Mouse (Mus musculus) adrenal gland, adult 8-10 months (tissue): Measurements from ENCODE around the gene Vti1a. TPM values are rescaled to one million over a fixed set of nuclear protein-coding genes. Genes with fewer than 3 reads are reported as not detected.

ENCODE experiments used
- DNase-seq: peaks from one replicate; pipeline ENCODE4 v3.0.0; 2022
- total RNA-seq, 4 experiments: library from RNA; stranded (reverse); gene quantifications; 2 replicates each; pipeline ENCODE4 v1.2.4; 2022

Gene Vti1a
- total RNA-seq, 4 experiments from 2014 or later: 38.6 to 56.3 (median 41.6) TPM

- no peak for DNase-seq
Measured at GRCm38 (mm10) chr19:55526717-55527235, 210.7 kb downstream of the Vti1a start.

DNA sequence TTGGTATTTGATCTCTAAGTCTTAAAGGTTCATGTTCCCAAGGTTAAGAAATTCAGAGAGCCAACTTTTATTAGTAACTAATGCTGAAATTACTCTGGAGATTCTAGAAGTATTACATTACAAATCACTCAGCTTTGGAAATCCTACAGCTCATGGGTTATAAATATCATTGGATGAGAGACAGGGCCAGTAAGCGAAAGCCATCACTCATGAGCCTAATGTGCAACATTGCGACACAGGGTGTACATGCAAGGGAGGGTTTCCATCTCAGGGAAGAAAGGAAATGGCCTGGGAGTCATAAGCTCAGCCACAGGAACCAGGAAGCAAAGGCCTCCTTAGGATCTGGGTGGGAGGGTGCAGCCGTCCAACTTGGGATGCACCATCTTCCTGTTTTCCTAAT is 213.9 kb downstream of the Vti1a start:
- no peak for DNase-seq

DNA sequence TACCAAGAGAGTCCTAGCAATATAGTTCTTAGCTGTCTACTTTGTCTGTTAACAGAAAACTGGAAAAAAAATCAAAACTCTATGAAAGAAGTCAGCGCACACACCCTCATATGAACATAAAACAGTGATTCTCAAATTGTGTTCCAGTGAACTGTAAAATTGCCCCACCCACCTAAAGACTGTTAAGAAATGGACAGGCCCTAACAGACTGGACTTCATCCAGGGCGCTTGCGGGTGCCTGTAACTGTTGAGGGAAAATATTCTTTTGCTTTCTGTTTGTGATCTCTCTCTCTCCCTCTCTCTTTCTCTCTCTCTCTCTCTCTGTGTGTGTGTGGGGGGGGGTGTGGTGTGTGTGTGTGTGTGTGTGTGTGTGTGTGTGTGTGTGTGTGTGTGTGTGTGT is 216.6 kb downstream of the Vti1a start:
- no peak for DNase-seq

DNA sequence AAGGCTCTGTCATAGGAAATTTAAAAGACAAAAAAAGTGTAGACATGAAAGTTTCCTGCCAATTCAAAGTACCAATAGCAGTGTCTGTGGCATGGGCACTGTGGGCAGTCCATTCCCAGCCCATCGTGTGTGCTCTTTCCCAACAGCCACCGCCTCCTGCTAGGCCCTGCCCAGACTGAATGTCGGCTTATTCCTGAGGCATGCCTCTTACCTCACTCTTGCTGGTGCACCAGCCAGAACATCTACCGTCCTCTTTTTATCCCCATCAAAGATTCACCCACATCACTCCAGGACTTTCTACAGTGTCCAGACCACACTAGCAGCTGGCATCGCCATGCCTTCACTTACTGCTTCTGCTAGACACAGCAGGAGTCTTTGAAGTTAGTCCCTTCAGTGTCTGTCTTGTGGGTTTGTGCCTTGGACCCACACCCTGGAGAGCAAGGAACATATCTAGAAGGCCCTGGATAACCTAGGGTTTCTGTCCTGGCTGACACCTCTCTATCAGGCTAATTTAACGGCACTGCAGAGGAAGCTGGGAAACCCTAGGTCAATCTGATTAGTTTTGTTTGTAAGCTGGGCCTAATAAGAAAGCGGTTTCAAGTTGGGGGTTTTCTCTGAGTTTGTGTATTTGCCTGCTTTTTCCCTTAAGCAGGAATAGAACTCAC is 220.3 kb downstream of the Vti1a start:
- DNase-seq: no peak

GRCm38 (mm10) chr19:55537691-55538090 is 221.6 kb downstream of the Vti1a start:
- no peak for DNase-seq

DNA sequence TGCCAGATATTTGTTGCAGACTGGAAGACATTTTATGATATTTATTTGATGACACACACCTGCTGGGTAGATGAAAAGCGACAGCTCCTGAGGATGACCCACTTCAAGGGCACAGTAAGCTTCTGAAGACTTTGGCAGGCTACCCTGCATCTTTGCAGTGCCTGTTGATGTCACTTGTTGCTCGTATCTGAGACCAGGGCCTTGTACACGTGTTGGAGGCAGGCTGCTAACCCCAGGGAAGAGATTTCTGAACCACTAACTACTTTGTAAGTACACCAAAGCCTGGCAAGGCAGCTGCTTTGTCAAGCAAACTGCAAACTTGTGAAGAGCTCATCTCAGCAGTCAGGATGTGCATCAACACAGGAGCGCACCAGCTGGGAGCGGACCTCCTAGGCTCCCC is 225.5 kb downstream of the Vti1a start:
- DNase-seq: no peak

- peak; percentile 21 for DNase-seq
Measured at GRCm38 (mm10) chr19:55542461-55542860, 226.4 kb downstream of the Vti1a start.

- DNase-seq: no peak
Measured at GRCm38 (mm10) chr19:55543188-55543587, 227.1 kb downstream of the Vti1a start.

- no peak for DNase-seq
Measured at GRCm38 (mm10) chr19:55544498-55544897, 228.4 kb downstream of the Vti1a start.

- DNase-seq: peak; percentile 56
Measured at GRCm38 (mm10) chr19:55545529-55545928, 229.4 kb downstream of the Vti1a start.

DNA sequence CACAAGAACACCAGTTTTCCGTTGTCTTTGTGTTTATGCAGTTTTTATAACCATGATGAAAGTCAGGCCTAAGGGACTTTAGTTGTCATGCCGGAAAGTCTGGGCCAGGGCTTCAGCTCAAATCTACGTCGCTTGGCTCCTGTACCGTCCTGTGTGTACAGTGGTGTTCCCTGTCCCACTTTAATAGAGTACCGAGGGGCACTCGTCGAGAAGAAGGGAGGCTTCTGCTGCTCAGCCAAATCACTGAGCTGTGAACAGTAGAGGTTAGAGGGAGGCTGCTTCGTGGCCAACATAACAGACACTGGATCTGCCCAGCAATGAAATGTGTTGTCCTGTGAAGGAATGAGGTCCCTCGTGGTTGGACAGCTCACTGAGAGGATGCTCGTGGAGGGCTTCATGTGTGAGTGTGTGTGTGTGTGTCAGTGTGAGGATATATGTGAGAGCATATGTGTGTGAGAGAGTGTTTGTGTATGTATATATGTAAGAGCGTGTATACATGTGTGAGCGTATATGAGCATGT is 230.0 kb downstream of the Vti1a start:
- no peak for DNase-seq

GRCm38 (mm10) chr19:55548206-55548605 is 232.1 kb downstream of the Vti1a start:
- no peak for DNase-seq

DNA sequence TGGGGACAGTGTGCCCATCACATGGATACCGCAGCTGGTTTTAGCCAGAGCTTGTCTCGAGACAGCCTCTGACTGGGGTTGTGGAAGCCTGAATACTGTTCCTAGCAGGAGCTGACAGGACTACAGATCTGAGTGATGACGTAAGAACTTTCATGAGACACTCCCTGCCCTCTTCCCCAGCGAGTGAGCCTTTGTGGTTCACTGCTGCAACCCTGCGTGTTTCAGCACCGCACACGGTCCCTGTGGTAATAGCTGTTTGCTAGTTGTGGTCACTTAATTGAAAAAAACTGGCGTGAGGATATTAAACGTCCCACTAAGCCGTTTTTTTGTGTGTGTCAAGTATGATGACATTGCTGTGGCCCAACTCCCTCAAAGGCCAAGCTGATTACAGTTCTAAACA is 232.6 kb downstream of the Vti1a start:
- no peak for DNase-seq

DNA sequence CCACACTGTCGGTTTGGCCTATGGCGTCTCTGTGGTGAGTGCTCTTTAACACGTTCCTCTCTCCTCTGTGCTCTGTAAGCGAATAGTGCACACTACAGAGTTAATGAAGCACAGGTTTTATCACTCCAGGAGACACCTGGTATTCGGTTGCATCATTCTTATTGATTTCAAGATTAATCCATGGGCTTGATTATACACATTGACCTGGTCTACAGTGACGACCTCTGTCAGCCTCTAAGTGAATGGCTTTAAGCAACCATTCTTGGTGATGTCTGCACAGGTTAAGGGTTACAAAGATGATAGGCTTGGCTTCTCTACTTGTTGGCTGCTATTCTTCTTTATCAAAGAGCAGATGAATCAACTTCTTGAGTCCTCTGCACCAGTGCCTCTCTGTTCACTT is 234.1 kb downstream of the Vti1a start:
- no peak for DNase-seq

GRCm38 (mm10) chr19:55552339-55552738 is 236.2 kb downstream of the Vti1a start:
- no peak for DNase-seq

- no peak for DNase-seq
Measured at GRCm38 (mm10) chr19:55552861-55553260, 236.8 kb downstream of the Vti1a start.

GRCm38 (mm10) chr19:55554295-55554694 is 238.2 kb downstream of the Vti1a start:
- no peak for DNase-seq

DNA sequence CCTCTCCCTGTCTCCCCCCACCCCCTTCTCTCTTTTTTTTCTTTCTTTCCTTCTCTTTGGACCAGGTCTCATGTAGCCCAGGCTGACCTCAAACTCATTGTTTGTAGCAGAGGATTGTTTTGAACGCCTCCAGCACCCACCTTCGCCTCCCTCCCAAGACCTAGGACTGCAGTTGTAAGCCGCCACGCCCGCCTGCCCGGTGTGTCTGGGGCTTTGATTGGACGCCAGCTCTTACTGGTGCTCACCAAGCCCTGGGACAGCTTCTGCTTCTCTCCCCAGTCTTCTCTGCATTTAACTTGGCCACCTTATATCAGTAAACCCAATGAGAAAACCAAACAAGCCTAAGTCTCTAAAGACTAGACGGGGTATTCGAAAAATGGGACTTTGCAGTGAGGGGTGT is 238.6 kb downstream of the Vti1a start:
- no peak for DNase-seq

DNA sequence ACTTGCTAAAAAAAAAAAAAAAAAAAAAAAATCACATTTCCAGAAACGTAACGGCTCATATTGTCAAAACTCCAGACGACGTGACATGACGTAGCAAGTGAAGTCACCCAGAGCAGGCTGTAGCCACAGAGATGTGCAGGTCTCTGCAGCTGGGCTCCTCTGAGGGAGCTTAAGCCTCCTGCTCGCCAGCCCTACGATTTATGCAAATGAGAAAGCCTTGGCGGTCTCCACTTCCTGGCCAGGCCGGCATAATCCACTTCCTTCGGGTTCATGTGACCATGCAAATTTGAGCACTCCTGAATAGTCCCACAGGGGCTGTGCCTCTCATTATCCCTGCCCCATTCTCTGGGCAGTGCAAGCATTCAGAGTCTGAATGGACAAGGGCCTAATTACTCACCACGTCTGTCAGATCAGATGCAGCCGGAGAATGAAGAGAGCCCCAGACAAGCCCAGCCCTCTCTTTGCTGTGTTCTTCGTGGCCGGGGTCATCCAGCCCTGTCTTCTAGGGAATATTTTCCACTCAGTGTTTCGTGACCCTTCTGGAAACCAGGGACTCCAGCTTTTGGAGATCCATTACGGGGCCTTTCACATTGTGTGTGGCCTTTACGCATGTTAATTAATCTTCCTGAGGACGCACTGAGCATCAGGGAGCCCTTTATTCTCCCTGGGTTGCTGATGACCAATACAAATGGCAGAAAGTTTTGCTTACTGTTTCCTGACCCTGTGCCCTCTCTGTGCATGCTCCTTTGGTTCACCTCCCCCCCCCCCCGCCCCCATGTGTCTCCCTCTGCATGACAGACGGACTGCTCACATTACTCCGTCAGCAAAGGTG is 240.3 kb downstream of the Vti1a start:
- no peak for DNase-seq

- no peak for DNase-seq
Measured at GRCm38 (mm10) chr19:55559331-55559730, 243.2 kb downstream of the Vti1a start.

GRCm38 (mm10) chr19:55560088-55560682 is 244.1 kb downstream of the Vti1a start:
- DNase-seq: no peak

GRCm38 (mm10) chr19:55561469-55561868 is 245.4 kb downstream of the Vti1a start:
- no peak for DNase-seq

DNA sequence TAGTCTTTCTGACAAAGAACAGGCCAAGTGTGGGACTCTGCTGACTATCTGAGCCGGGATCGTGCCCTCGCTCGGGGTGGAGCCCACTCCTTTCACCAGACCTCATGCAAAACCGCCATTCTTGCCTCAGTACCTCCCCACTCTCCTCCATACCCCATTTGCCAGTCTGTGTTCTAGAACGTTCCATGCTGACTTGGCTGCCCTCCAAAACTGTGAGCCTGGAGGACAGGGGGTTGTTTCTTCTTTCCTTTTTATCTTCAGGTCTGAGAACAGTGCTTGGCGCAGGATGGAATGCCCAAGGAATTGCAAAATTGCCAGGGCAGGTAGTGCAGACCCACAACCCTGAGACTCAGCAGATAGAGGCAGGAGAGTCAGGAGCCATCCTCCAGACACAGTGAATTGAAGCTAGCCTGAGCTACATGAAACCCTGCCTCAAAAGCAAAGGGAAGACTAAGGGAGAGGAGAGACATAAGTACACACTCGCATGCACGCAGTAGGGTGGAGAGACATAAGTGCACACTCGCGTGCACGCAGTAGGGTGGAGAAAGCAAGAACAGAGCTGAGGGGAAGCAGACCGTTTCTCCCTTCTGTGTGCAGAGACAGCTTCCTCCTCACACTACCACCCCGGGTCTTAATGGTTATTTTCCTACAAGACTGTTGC is 246.5 kb downstream of the Vti1a start:
- DNase-seq: no peak
